Mouse (Mus musculus) brain, embryonic 18.5 days (tissue): ENCODE results near the gene Dcps.

Source experiments
- DNase-seq: peaks from one replicate; pipeline ENCODE4 v3.0.0-alpha.2; 2012; ENCODE audit warnings: low read depth, low spot score

Dcps gene

GRCm38 (mm10) chr9:35131637-35132397, 44.0 kb downstream of the Dcps start:
- peak; percentile 20 for DNase-seq

DNA sequence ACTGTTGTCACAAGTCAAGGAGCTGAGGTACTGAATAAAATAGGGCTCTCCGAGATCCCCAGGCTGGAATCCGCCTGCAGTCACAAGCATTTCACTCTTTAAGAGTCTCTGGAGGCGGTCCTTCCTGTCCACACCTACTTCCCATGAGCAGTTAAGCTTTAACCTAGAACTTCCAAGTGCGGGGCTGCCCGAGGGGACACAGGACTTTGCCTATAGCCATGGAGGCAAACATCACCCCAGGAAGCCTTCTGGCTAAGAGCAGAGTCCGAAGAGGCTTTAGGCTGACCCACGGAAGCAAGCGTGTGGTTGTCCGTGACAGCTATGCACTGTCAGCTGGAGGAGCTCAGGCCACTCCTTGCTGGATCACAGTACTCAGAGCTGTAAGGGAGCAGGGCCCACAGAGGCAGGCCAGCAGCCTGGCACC, 46.9 kb downstream of the Dcps start:
- DNase-seq, result no peak

GRCm38 (mm10) chr9:35128564-35128963, 47.3 kb downstream of the Dcps start:
- DNase-seq, result no peak

DNA sequence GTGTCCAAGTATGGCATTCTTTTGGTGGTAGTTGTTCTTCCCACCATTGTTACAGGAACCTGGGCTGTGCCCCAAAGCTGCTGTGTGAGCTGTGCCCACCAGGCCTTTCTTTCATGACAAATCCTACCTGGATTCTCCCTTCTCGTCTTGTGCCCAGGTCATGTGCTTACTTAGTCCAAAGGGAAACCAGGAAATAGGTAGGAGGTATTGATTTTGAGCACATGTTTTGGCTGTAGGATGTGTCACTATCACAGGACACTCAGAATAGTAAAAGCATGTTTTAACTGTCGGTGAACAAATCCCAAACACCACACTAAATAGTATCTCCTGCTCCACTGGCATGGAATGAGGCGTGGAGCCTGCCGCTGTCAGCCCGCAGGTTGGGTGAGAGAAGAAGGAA, 48.3 kb downstream of the Dcps start:
- no peak for DNase-seq

- DNase-seq, result no peak
These were observed 48.7 kb downstream of the Dcps start for GRCm38 (mm10) chr9:35127147-35127546.

DNA sequence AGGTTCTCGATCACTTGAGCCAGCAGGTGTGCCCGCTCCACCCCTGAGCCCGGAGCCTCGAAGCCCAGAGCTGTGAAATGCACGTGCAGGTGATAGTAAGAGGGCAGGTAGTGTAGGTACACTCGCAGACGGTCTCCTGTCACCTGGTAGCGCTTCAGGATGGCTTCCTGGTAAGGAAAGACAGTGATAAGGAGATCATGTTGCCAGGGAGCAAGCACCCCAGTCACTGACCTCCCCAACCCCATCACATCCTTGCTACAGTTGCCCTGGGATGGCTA, 51.2 kb downstream of the Dcps start:
- no peak for DNase-seq

DNA sequence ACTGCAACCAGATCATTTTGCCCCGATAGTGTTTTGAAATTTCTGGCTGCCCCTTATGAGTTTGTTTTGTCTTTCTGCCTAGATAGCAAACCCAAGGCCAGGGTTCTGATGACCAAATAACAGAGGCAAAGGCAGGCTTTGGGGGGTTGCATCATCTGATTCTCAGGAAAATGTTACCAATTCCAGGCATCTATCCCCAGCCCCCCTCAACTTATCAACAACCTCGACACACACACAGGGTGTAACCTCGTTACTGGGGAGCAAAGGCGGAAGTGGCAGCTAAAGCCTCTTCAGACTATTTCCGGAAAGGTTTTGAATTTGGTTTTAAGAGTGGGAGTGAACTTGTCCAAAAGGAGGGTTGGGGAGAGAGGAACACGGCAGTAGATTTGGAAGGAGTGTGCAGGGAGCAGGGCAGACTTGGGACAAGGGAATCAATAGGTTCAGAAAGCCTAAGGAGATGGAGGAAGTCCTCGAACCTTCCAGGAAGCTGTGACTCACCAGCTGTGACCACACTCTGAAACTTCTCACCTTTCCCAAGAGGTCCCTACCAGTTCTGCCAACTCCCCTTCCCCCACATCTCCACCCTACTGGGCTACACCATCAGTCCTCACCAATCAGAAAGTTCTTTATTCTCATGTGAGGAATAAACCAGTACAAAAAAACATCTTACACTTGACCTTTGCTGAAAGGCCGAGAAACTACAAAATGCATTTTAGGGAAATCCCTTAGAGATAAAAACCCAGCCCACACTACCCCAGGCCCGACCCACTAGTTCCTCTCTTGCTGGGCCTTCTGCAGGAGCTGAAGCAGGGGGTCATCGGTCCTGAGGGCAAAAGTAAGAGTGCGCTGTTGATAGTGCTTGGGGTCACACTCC, 51.8 kb downstream of the Dcps start:
- DNase-seq, result no peak

DNA sequence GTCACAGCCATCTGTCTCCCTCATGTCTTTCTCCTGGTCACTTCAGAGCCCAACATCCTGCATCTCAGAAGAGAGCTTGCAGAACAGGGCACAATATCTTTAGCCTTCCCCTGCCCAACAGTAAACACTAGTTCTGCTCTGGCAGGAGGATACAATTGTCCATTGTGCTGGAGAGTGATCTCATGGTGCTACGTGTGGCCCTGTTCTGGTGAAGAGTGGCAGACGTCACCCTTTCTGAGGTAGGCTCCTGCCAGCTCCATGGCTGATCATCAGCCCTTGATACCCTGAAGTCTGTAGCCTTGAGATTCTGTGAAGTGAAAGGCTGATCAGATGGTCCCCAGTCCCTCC, 52.4 kb downstream of the Dcps start:
- DNase-seq, result no peak

DNA sequence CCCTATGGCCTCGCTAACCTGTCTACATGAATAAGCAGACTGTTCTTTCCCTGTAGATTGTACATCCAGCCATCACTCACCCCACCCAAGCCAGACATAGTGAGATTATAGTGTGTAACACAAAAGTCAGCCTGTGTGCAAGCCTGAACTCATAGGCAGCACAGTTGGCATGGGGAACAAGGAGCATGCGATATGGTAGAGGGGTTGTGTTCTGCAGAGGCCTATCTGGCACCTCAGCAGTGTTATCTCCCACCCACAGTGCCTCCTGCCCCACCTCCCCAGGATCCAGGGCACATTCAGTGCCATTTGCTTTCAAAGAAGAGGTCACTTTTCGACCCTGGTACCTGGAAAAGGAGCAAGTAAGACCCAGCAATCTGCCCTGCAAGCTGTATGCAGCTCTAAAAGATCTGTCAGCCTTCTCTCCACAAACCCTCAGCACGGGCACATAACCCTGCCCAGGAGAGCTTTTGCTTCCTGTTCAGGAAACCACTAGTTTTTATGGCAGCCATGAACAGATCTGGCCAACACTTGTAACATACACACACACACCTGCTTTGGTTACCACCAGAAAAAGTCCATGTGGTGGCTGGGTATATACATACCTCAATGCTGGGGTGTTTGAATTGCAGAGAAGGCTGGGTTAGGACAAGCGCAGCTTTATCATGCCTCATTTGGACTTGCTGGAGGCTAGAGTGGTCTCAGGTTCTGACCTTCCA, 53.2 kb downstream of the Dcps start:
- no peak for DNase-seq

DNA sequence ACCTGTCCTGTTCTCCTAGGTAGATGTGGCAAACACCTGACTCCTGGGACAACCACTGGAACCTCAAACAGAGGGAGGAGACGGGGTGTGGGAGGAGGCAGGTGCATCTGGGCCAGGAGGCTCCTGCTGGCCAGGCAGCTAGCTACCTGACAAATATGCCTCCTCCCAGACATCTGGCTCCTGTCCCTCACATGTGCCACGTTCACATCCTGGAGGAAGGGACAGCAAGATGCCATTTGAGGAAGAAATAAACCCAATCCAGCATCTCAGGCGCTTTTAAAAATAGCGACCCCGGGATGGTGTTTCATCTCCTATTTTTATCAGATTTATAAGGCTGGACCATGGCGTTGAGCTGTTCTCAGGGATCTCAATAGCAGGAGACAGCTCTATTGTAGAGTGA, 56.7 kb downstream of the Dcps start, which contains the start of gene St3gal4:
Gene St3gal4 (minus strand): TSS at position 101 of the 400 bp plus-strand sequence.
- DNase-seq, result no peak

GRCm38 (mm10) chr9:35118563-35118962, 57.3 kb downstream of the Dcps start:
- DNase-seq, result no peak

DNA sequence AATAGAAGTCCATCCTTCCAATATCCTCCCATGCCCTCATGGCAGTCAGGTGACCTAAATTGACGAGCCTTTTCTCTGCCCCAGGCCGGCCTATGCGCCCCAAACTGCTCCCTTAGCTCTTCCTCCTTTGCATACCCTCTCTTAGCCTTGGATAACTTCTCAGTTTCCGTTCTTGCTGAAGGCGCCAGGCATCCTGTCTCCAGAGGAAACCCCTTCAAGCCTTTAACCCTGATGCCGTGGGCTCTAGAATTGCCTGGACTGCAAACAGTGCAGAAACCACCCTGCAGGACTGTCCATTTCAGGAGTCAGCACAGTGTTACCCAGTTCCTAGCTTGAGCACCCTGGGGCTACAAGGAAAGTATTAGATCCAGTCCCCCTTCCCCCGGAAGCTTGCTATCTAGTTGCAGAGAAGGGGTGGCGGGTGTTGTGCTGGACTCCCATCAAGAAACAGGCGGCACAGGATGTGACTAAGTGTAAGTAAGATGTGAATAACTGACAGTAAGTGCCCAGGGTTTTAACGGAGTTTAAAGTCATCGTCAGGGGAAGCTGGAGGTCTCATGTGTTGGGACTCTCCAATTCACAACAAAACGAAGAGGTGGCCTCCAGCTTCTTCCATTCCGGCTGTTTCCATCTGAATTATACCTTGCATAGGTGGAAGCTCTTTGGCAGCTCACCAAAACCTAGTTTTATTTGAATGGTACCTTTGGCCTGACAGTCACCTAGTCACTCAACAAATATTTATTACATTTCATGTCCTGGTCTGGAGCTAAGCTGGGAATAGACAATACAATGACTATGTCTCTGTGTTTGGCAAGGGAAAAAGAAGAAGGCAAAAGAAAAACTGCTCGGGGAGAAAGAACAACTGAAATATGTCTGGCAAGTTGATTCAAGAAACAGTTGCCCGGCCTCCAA, 58.2 kb downstream of the Dcps start:
- DNase-seq, result no peak

GRCm38 (mm10) chr9:35116391-35117381, 59.2 kb downstream of the Dcps start:
- DNase-seq, result peak; percentile 73

GRCm38 (mm10) chr9:35115804-35116203, 60.1 kb downstream of the Dcps start:
- no peak for DNase-seq

GRCm38 (mm10) chr9:35115299-35115698, 60.6 kb downstream of the Dcps start:
- no peak for DNase-seq

DNA sequence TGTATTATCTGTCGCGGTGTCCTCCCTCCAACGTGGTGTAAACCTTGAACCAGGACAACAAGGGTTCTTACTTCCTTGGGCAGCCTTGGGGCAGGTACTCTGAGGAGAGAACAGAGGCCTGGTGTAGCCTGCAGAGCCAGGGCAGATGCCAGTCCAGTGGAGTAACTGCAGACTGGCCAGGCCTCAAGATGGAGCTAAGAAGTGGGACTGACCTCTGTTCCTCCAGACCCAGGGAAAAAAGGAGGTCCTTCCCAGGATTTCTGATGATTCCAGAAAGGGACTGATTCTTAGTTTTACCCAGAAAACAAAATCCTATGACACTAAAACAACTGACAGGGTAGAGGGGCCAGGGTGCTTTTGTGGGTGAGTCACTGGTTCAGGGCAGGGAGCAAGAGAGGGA, 61.6 kb downstream of the Dcps start:
- DNase-seq, result no peak

DNA sequence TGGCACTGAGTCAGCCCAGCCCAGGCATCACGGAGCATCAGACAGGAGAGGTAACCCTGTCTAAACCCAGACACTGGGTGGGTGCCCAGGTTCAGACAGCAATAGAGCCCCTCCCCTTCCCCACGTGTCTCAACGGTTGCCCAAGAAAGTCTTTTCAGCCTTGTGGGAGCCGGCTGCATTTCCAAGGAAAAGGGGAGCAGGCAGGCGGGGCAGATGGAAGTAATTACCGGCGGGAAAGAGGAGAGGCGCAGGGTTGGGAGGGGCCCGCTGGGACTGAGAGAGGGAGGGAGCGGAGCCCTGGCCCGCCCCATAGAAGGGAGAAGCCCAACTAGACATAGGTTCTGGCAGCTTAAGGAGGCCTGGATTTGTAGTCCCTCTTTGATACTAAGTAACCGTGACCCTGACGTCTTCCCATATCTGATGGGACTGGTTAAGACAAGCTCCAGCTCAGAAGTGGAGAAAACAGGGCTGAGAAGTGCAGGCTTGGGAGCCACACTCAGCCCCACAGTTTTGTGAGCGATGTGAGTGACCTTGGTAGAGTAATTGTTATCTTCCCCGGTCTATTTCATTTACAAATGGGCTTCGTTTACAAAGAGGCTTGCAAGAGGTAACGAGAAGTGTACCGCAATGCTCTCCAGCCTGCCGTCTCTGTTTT, 63.8 kb downstream of the Dcps start:
- no peak for DNase-seq

GRCm38 (mm10) chr9:35111446-35111845, 64.4 kb downstream of the Dcps start:
- no peak for DNase-seq

- no peak for DNase-seq
These were observed 65.3 kb downstream of the Dcps start for GRCm38 (mm10) chr9:35110567-35110966.

- DNase-seq, result no peak
These were observed 65.8 kb downstream of the Dcps start for GRCm38 (mm10) chr9:35110051-35110450.
